Mouse (Mus musculus): Measurements from ENCODE around the gene Hist1h2ae.
"Not testable (repeated sequence)": the region's sequence is repeated elsewhere in the genome, so short reads cannot be mapped to it uniquely, and the experiment has no call there.

The Hist1h2ae gene

DNA sequence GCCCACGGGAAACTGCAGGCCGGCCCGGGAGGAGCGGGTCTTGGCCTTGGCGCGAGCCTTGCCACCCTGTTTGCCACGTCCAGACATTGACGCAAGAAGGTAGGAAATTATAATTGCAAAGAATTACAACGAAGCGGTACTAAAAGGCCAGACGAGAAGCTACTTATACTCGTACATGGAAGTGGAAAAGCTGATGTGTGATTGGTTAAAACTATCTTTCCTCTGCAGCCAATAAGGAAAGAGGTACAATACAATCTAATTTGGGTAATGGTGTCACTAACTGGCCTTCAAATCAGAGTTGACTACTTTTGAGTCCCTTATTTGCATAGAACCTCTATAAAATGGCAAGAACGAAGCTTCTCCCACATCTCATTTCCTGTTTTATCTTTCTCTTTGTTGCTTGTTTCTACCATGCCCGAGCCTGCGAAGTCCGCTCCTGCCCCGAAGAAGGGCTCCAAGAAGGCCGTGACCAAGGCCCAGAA lies at the start of gene Hist1h2ae, which contains the start of gene Hist1h2bg:
Gene Hist1h2ae (minus strand): TSS at position 199 of the 482 bp plus-strand sequence.
Gene Hist1h2bg (plus strand): TSS at position 375 of the 482 bp plus-strand sequence.
- DNase-seq (ENCODE audit: low read depth, low spot score), result peak; percentile 92

- DNase-seq (ENCODE audit: low read depth, low spot score), result no peak
These were observed 49.2 kb upstream of the Hist1h2ae start for GRCm38 (mm10) chr13:23620056-23620732.

GRCm38 (mm10) chr13:23611638-23612037 lies 40.6 kb upstream of the Hist1h2ae start:
- no peak for DNase-seq (ENCODE audit: low read depth, low spot score)

DNA sequence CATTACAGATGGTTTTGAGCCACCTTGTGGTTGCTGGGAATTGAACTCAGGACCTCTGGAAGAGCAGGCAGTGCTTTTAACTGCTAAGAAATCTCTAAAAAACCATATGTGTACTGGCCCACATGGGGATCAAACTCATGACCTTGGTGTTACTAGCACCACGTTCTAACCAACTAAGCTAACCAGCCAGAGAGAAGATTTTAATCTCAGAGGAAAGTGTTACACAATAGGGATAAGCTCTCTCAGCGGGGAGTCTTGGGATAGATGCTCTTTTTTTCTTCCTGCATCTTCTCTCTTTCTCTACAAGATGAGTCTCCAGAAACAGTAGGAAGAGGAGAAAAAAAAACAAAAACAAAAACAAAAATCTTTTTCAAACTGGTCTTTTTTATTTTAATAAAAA lies 39.4 kb upstream of the Hist1h2ae start:
- DNase-seq (ENCODE audit: low read depth, low spot score), result no peak

- DNase-seq (ENCODE audit: low read depth, low spot score), result no peak
These were observed 38.8 kb upstream of the Hist1h2ae start for GRCm38 (mm10) chr13:23609844-23610243.

- no peak for DNase-seq (ENCODE audit: low read depth, low spot score)
These were observed 38.2 kb upstream of the Hist1h2ae start for GRCm38 (mm10) chr13:23609209-23609608.

DNA sequence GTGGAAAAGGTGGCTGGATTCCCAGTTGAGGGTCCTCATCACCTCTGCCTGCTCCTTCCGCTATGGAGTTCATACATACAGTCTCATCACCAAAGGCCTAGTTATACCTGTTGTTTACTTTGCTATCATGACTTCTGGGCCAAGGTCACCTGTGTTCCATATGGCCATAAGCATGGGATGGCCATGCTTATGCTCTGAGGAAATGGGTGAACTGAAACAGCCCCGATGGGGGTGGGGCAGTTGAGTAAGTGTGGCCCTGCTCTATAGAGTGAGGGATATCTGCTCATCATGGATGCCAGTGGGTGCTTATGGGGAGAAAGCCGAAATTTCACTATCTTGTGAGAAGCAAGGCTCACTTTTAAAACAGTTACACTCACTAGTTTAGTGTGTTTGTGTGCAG lies 34.0 kb upstream of the Hist1h2ae start:
- DNase-seq (ENCODE audit: low read depth, low spot score), result no peak

GRCm38 (mm10) chr13:23604452-23604851 lies 33.4 kb upstream of the Hist1h2ae start:
- no peak for DNase-seq (ENCODE audit: low read depth, low spot score)

GRCm38 (mm10) chr13:23603182-23603699 lies 32.2 kb upstream of the Hist1h2ae start:
- DNase-seq (ENCODE audit: low read depth, low spot score), result no peak

- DNase-seq (ENCODE audit: low read depth, low spot score), result peak; percentile 60
These were observed 26.9 kb upstream of the Hist1h2ae start for GRCm38 (mm10) chr13:23597957-23598356.

- DNase-seq (ENCODE audit: low read depth, low spot score), result no peak
These were observed 24.8 kb upstream of the Hist1h2ae start for GRCm38 (mm10) chr13:23595622-23596372.

DNA sequence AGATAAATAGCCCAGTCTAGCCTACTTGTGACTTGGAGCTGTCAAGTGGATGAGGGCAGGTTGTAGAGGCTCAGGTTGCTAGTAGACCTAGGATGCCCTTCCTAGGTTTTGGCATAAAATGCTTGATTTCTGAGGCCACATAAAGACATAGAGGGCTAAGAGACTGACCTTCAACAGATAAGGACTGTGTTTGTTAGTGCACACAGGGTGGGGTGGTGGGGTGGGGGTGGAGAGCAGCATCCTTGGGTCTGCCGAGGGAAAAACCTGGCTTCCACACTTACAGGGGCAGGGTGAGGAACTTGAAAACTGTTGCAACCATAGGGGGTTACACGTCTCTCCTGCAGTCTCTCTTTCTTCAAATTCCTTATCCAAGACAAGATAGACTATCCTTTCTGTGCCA lies 24.2 kb upstream of the Hist1h2ae start:
- no peak for DNase-seq (ENCODE audit: low read depth, low spot score)

- DNase-seq (ENCODE audit: low read depth, low spot score), result no peak
These were observed 22.2 kb upstream of the Hist1h2ae start for GRCm38 (mm10) chr13:23593051-23593770.

DNA sequence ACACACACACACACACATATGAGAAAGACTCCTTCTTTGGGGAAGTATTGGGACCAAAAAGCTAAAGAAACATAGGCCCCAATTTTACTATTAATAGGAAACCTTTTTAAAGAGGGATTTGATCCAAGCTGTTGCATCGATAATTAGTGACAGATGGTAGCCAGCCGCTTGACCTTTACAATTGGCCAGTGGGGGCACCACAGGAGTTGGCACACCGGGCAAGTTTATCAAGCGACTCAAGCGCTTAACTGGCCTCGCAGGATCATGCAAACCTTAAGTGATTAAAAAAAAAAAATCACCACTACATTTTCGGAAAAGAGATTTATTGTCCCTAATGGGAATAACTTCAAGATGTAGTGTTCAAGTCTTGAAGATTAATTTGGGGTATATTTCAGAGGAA lies 21.6 kb upstream of the Hist1h2ae start:
- DNase-seq (ENCODE audit: low read depth, low spot score), result no peak

- DNase-seq (ENCODE audit: low read depth, low spot score), result not testable (repeated sequence)
These were observed 20.9 kb upstream of the Hist1h2ae start for GRCm38 (mm10) chr13:23591886-23592285.

DNA sequence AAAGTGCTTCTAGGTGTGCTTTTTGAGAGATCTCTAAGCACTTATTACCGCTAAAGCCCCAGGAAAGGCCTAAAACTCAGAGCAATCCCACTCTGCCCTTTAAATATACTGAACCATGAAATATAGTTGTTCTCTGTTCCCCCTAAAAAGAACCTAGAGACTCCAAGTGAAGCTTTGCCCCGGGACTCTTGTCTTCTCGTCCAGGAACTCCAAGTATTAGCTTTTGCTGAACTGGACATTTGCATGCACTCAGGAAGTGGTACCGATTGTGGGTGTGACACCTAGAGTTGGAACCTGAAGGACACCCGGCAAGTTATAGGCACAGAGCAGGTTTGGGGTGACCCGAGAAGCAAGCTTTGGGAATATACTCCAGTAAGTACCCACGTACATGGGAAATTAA lies 20.2 kb upstream of the Hist1h2ae start:
- DNase-seq (ENCODE audit: low read depth, low spot score), result no peak

- no peak for DNase-seq (ENCODE audit: low read depth, low spot score)
These were observed 15.9 kb upstream of the Hist1h2ae start for GRCm38 (mm10) chr13:23586940-23587225.

- no peak for DNase-seq (ENCODE audit: low read depth, low spot score)
These were observed 15.3 kb upstream of the Hist1h2ae start for GRCm38 (mm10) chr13:23586099-23586939.

GRCm38 (mm10) chr13:23585442-23586098 lies 14.6 kb upstream of the Hist1h2ae start:
- DNase-seq (ENCODE audit: low read depth, low spot score), result peak; percentile 93

DNA sequence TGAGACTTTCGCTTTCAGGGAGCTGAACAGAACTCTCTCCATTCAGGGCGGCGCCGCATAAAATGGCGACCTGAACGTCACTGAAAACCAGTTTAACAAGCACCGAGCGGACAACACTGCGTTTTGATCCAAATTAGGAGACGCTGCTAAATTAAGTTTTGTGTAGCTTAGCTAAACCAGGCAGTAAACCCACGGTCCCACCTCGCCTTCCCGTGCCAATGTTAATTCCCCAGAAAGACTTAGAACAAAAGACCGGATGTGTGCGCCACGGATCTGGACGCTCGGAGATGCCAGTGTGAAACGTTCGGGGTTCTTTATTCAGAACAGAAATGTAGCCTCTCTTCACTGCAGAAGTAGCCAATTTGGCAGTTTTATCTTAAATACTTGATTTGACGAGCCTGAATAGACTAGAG lies 14.0 kb upstream of the Hist1h2ae start:
- peak; percentile 52 for DNase-seq (ENCODE audit: low read depth, low spot score)

DNA sequence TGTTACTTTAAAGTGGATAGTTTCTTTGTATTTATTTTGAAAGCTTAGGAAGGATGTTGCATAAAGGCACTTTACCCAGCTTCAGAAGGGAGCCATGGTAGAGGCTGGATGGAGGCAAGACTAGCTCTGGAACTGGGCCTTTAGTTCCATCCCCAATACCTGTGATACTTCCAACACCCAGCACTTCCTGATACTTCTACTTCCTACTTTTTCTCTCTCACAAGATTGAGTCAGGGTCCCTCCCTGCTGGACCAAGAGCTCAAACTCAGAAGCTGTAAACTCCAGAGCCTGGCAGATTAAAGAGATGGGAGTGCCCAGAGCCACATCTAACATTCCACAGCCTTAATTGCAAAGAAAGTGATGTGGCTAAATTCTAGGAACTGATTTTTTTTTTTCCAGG lies 13.3 kb upstream of the Hist1h2ae start:
- no peak for DNase-seq (ENCODE audit: low read depth, low spot score)
